Mouse (Mus musculus) testis, postnatal 14 days (tissue): ENCODE data around the gene Eepd1.
"Not testable (repeated sequence)": the region's sequence is repeated elsewhere in the genome, so short reads cannot be mapped to it uniquely, and the experiment has no call there.

ENCODE experiments used
- DNase-seq: peaks from one replicate; pipeline ENCODE4 v3.0.0; 2021; ENCODE audit warnings: low spot score

The Eepd1 gene

DNA sequence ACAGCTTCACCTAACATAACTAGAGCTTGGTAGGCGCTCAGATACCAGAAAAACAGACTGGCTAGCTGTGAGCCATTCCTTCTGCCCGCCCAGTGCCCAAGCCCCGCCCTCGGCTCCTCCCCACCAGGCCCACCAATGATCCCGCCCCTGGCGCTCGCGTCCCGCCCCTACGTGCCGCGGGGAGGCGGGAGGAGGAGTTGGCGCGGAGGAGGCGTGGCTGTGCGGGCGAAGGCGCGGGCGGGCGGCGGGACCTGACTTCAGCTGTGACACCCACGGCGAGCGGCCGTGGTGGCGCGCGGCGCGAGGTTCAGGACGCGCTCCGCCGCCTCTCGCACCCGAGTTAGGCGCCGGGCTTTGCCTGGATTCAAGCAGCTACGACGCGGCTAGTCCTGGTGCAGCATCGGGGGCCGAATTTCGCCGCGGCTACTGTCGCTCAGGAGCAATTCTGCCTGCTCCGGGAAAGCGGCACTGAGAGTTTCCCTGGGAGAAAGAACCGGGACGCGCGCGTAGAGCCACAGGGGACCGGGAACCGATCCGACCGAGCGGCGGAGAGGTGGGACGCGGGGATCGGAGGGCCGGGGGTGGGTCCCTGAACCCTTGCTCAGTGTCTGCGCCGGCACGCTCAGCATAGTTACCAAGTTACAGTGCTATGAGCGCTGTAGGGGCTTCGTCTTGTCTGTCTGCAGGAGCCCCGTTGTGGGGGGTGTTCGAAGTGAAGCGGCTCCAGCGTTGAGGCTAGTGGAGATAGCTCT, at the start of gene Eepd1:
TSS of gene Eepd1 (plus strand) at position 204 of the 752 bp plus-strand sequence.
- DNase-seq: peak; percentile 92

DNA sequence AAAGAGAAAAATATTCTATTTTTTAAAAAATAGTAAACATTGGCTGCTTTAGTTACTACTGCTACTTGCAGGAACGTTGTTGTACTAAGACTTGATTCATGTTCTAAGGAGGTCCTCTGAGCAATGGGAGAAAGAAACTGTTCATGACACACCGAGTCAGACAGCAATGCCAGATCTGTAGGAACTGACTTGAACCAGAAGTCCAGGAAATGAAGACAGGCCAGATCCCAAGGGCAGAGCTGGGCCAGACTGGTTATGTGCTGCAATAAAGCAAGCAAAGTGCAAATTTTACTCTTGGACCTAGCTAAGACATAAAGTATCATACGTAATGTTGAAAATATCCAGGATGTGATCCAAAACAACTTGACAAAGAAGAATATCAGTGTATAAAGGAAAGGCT, 42.5 kb upstream of the Eepd1 start:
- DNase-seq: no peak

DNA sequence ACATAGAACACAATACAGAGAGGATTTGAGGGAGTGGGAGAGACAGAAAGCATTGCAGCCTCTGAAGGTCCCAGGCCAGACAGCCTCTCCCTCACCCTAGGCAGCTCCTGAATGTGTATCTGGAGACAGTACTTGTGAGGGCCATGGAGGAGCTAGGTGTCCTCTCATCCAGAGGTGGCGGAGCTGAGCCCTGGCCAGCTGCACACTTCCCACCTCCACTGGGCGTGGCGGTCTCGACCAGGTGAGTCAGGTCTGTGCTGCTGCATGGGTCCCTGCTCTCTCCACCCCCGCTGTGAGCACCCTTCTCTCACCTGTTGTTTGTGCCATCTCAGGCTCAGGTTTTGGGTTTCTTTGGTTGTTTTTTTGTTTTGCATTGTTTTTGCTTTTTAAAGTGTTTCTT, 41.3 kb upstream of the Eepd1 start:
- DNase-seq: not testable (repeated sequence)

DNA sequence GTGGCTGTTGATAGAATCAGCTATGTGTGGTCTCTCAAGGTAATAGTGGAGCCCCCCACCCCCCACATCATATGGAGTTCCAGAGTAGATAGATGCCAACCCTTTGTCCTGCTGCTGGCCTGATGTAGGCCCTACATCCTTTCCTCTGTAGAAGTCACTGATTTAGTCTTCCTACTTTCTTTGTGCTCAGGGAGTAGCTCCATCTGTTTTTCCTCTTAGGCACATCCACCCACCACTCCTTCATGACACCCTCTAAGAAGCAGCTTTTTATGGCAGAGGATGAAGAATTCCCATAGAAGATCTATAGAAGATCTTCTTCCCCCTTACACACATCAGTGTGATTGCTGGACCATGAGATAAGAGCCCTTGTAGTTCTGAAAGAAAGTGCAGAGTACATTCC, 39.3 kb upstream of the Eepd1 start:
- DNase-seq: no peak

DNA sequence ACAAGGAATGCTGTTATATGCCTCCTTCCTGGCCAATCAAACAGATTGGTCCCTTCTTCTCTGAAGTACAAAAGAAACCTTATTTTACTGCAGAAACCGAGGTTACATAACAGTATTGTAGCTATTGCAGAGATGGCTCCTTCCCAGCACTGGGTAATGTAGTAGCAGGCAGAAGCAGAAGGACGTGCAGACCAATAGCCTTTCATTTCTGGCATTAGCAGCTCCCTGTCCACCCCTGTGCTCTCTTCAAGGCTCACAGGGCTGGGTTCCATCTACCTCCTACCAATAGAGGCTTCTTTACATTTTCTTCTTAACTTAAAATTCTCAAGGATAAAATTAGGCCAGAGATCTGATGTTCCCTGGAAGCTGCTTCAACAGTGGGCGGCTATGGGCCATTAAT, 38.3 kb upstream of the Eepd1 start:
- DNase-seq: no peak

DNA sequence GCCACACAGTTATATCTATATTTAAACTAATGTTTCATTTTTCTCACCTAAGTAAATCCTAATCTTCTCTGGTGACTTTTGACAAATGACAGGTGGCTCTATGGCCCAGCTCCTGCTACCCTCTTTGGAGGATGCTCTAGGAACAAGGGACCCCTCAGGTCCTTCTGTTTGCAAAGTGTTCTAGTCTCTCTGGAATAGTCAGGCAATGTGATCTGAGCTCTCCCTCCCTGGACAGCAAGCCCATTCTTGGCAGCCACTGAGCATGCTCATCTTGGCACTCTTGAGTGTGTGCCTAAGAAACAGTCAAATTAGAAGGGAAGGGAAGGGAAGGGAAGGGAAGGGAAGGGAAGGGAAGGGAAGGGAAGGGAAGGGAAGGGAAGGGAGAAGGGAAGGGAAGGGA, 37.8 kb upstream of the Eepd1 start:
- DNase-seq: no peak

DNA sequence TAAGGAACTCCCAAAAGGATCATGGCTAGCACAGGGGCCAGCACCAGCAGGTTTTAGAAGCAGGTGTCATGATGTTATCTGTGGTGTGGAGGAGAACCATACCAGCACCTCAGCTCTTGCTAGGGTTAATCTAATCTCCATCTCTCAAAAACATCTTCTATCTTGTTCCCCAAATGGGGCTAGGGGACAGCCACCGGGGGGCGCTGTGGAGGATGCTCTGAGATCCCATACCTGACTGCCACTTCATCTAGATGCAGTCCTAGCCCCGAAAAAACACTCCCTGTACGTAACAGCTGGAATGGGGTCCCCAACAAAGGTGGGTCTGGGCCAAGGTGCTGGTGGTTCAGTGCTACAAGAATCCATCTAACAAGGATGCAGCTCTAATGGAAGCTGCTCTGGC, 31.0 kb upstream of the Eepd1 start:
- DNase-seq: no peak

DNA sequence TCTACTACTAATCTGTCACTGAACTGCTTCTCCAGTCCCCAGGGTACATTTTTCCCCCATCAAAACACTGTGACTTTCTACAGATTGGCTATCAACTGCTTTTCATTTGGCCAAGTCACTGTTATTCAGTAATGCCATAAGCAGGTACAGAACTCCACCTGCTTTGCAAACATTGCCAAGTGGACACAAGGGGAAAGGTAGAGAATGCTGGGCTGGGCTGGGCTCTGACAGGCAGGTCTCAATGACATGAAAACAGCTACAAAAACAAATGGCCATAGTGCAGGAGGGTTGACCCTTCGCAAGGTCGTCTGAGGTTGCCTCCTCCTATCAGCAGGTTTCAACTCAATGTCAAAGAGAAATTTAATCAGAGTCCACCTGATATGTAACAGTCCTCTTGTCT, 26.3 kb upstream of the Eepd1 start:
- no peak for DNase-seq

DNA sequence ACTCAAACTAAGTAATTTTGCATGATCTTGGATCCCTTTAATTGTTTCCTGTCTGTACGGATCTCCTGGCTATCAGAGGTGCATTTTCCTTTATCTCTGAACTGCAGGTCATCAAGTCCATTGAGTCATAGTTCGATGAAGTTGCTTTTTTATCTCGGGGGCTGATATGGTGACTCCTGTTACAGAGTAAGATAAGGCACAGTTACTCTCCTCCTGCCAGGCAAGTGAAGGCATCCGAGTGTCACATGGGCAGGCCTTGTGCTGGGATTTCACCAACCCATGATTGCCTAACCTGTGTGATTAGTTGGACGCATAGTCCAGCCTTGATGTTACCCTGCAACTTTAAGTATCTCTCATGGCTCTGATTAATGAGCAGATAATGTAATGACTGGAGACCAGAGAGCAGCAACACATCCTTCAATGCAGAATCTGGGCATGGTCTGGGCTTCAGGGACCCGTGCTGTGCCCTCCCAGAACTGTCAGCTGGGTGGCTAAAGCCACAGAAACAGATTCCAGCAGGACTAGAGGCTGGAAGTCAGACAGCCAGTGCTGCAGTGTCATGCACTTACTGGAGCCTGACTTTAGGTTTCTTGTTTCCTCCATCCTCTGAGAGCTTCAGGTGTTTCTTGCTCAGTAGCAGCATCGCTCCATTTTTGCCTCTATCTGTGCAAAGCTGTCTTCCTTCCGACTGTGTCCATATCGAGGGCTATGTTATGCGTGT, 20.4 kb upstream of the Eepd1 start:
- no peak for DNase-seq

DNA sequence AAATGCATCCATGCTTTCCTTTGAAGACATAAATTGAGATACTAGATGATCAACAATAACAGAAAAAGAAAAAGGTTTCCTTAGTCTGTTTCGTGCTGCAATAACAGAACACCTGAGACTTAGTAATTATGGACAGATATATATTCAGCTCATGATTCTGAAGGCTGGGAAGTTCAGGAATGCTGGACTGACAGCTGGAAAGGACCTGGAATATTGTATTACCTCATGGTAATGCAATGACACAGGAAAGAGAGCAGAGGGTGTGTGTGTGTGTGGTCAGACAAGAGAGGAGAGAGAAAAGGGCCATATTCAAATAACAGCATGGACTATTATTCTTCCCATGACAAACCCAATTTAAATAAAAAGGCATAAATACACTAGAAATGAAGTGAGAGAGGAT, 17.0 kb upstream of the Eepd1 start:
- no peak for DNase-seq

DNA sequence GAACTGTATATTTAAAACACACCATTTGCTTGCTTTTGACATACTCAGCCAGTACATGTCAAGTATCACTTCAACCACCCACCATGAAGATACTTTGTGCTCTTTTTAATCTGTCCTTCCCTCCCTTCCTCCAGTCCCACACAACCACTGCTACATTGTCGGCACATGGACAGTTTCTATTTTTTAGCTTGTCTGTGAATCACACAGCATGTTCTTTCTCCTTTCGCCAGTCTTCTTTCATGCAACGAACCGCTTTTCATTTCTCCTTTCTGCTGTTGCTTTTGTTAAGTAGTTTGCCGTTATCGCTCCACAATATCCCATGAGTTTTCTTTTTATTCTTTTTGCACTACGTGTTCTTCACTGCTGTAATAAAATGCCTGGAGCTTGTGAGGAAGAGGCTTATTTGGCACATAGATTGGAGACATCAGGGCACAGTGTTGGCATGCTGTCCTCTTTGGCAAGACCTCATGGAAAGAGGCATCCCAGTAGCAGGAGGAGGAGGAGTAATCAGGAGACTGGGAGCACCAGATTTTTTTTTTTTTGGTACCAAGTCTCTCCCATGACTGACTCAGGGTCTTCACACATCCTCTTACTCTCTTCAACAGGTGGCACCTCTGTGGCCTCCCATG, 1.8 kb upstream of the Eepd1 start:
- DNase-seq: peak; percentile 22

DNA sequence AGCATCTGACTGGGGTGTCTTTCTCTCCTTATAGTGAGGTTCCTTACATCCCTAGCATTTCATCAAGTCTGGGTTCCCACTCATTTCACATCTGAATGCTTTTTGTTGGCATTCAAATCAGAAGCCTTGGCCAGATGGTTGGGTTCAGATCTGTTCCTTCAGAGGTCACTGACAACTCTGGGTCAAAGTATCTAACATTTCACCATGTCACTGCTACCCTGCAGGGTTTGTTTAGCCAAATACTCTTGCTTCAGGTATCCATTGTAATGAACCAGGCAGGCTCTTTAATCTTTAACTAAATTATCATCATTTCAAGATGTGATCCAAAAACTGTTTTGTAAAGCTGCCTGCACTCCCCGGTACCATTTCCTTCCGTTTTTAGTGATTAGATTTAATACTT, 671 bp upstream of the Eepd1 start:
- no peak for DNase-seq

DNA sequence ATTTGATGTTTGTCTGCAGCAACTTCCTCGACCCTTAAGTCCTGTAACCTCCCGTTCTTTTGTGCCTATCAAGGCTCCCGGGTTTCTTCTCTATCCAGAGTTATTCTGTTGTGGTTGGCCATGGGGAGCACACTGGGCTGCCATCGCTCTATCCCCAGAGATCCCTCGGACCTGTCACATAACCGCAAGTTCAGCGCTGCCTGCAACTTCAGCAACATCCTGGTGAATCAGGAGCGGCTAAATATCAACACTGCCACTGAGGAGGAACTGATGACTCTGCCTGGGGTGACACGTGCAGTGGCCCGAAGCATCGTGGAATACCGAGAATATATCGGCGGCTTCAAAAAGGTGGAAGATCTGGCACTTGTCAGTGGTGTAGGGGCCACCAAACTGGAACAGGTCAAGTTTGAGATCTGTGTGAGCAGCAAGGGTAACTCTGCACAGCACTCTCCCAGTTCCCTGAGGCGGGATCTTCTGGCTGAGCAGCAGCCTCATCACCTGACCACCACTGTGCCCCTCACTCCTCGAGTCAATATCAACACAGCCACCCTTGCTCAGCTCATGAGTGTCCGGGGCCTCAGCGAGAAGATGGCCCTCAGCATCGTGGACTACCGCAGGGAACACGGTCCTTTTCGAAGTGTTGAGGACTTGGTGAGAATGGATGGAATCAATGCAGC, 1.1 kb downstream of the Eepd1 start:
- no peak for DNase-seq

DNA sequence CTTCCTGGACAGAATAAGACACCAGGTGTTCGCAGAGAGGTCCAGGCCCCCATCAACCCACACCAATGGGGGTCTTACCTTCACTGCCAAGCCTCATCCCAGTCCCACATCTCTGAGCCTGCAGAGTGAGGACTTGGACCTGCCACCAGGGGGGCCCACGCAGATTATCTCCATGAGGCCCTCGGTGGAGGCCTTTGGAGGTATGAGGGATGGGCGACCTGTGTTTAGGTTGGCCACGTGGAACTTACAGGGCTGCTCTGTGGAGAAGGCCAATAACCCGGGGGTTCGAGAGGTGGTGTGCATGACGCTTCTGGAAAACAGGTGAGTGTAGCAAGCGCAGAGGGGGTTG, 1.6 kb downstream of the Eepd1 start:
- no peak for DNase-seq

DNA sequence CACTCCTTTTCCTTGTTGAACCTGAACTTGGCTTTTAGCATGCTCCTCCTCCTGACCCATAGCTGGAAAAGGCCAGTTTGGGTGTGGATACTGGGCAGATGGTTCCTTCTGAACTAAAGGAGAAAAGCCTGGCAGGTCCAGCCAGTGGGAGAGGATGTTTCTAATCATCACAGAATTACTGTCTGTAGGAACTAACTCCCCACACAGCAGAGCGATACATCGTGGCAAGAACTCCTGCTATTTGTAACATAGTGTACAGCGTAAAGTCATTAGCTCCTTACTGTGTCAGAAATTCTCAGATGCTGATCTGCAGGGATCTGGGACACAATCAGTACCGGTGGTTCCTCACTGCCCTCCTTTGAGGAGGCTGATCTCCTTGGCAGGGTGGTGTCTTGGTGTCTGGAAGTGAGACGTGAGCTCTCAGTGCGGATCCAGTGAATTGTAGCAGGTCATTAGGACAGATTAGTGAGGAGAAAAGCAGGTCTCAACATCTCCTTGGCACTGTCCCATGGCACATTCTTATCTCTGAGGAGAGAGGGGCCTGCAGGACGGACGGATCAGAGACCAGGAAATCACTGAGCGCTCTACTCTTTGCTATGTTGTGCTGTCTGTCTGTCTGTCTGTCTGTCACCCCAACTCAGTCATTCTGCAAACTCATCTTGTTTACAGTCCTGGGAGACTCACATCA, 2.7 kb downstream of the Eepd1 start:
- DNase-seq: peak; percentile 75

DNA sequence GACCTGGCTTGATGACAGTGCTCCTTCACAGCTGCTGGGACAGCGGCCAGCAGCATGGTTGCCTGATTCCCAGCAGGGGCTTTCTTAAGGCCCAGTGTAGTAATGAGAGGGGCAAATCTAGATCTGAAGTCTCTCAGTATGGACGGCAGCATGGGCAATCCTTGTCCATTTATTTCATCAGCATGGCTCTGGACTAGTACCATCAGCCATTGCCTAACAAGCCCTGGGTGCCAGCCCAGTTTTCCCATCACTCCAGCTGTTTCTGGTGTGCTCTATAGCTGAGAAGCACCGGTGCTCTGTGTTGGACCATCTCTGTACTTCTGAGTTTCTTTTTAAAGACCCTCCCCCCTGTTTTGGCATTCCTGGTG, 3.3 kb downstream of the Eepd1 start:
- DNase-seq: no peak

DNA sequence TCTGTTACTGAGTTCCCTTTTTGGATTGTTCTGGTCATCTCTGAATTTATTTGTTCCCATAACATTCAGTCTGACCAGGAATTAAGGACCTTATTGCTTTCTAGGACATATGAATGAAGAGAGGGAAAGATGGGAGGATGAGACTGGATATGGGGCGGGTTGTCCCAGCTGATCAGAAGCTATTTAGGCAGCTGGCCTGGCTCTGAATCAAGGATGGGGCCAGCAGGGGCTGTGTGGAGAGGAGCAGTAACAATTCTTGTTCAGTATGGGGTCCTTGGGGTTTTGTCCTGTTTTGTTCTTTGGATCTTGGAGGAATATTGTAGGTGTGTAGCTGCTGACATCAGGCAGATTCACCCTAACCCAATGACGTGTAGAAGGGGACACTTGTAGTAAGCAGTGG, 3.7 kb downstream of the Eepd1 start:
- no peak for DNase-seq

DNA sequence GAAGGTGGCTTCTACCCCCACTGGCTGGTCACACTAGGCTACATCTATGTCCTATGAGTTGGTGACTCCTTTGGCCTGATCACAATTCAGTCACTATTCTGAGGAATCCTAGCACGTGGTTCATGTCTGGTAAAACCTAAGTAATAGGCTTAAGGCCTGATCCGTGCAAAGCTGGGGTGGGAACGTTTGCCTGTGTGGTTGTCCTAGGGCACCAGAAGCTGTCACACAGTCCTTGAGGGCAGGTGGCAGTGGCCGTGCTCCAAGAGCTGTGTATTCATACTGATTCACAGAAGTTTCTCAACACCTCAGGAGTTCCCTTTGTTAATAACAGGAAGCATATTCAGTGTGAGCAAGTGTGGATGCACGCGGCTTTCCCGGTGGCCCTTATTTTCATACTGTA, 4.1 kb downstream of the Eepd1 start:
- DNase-seq: no peak

DNA sequence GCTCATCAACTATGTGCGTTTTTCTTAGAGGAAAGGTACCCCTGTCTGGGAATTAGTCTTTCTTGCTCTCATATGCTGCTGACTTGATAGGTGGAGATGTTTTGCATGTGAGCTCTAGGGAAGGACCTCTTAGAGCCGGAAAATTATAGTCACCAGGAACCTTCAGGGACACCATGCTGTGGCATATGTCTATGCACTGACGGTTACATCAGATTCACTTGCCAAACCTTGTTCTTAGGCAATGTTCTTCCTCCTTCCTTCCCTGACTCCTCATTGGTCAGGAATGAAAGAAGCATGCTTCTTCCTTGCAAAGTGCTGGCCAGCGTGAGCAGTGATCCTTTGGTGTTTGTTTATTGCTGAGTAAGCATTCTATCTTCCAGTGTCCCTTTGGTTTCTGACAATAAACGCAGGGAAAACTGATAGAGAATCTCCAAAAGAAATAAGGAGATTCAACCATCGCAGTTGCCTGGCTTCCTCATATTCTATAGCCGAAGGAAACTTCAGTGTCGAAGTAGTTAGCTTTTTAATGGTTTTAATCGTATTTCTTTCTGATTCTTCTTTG, 5.0 kb downstream of the Eepd1 start:
- no peak for DNase-seq

DNA sequence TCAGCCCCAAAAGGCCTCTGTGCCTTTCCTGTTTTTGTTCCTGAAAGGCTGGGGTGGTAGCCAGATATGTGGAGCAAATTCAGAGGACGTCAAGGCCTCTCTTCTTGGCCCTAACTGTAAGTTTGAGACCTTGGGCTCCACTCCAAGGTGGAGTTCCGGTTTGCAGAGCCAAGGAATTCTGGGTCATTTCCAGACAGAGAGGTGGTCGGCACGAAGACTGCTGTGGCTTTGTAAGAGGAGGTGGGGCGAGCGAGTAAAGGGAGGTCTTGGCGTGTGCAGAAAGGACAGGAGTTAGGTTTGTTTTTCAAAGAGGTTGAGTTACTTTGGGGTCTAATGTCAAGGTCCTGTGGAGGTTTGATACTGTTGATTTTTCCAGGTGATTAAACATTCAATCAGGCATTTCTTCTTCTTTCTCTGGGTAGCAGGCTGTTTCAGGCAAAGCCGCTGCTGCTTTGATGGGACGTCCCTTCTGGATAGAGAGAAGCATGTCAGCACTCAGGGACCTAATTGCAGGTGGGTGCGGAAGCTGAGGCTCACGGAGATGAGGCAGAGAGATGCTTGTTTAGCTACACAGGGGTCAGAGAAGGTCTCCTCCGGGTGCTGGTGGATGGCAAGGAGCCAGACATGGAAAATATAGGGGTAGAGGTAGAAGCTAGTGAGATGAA, 6.2 kb downstream of the Eepd1 start:
- DNase-seq: peak; percentile 37

DNA sequence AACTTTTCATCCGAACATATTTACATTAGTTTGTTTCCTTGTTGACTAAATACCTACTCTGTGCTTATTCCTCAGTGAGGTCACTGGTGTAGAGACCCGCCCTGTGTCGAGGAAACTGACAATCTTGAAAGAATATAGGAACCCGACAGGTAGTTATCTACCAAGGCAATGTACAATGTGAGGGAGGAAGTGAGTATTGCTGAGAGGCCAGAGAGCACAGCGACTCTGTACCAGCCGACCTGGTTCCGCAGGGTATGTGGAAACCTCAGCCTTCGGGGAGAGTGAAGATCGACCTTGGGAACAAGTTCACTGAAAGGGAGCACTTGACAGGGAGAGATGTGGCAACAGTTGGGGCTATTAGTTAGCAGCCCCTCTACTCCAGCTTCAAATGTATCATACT, 7.2 kb downstream of the Eepd1 start:
- no peak for DNase-seq
